Mouse (Mus musculus): ENCODE data around the gene Mettl7a3.
"Not testable (repeated sequence)": the region's sequence is repeated elsewhere in the genome, so short reads cannot be mapped to it uniquely, and the experiment has no call there.

Gene Mettl7a3

DNA sequence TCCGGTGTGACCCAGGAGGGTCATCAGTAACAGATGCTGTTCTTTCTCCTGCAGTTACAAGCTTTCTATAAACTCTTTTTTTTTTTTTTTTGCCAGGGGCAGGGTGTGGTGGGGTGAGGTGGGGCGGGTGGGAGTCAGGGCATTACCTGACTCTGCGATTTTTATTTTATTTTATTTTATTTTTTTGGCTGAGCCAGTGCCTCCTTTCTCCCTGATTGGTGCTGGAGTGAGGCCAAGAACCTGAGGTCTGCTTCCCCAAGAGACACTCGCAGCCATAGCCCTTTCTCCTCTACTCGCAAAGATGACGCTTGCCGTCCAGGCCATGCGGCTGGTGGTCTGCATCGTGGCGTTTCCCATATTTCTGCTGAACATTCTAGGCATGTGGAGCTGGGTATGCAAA is at the start of gene Mettl7a3:
Mettl7a3 (plus strand) TSS at position 301 of the 400 bp plus-strand sequence.
- ATAC-seq (ENCODE audit: low TSS enrichment) = no peak

DNA sequence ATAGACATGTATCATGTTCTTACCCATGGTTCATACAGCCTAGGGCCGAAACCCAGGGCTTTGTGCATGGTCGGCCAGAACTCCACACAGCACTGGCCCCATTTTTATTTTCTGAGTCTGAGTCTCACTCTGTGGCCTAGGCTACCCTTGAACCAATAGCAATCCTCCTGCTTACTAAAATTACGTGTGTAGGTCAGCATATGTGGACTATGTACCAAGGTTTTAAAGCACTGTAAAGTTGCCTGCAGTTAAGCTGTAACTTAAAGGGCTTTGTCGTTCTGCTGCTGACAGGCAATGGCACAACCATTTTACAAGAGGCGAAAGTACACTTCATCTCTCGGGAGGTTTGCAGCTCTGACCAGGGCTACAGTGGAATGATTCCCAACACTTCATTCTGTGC is 45.7 kb upstream of the Mettl7a3 start:
- ATAC-seq (ENCODE audit: low TSS enrichment) = no peak

DNA sequence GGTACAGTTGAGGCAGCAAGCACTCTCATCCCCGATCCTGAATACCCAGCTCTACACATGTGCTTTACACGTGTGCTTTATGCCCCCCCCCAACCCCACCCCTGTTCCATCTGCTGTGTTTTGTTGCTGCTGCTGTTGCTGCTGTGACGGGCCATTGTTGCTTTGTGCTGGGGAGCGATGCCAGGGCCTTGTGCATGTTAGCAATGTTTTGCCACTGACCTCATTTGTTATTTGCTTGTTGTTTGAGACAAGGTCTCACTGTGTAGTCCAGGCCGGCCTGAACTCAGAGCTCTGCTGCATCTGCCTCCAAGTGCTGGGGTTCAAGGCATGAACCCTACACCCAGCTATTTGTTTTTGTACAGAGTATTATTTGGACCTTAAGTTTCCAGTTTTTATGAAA is 43.9 kb upstream of the Mettl7a3 start:
- peak; percentile 38; the same call in 1 of the 2 replicates for ATAC-seq (ENCODE audit: low TSS enrichment)

DNA sequence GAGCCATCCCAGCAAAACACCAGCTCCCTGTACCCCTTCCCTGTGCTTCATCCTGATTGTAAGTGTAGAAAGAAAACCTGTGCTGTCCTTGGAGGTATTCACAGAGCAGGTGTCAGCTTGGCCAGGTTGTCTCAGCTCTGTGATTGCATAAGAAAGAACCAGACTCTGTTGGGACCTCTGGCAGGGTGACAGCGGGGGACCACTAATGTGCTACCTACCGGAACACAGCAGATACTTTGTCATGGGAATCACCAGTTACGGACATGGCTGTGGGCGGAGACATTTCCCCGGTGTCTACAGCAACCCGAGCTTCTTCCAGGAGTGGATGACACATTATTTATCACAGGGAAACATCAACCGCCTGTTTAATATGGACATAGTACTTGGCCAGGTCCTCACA is 42.4 kb upstream of the Mettl7a3 start:
- no peak for ATAC-seq (ENCODE audit: low TSS enrichment)

DNA sequence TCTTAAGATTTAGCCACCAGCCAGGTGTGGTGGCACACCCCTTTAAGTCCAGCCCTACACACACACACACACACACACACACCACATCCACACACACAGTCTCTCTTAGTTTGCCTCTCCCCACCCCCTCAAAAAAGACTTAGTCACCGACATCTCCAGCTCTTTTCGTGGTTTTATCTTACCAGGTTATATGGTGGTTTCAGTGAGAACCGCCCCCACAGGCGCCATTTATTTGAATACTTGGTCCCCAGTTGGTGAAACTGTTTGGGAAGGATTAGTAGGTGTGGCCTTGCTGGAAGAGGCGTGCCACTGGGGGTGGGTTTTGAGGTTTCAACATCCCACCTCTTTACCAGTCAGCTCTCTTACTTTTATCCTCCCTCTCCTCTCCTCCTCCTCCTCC is 36.9 kb upstream of the Mettl7a3 start:
- ATAC-seq (ENCODE audit: low TSS enrichment) = no peak

DNA sequence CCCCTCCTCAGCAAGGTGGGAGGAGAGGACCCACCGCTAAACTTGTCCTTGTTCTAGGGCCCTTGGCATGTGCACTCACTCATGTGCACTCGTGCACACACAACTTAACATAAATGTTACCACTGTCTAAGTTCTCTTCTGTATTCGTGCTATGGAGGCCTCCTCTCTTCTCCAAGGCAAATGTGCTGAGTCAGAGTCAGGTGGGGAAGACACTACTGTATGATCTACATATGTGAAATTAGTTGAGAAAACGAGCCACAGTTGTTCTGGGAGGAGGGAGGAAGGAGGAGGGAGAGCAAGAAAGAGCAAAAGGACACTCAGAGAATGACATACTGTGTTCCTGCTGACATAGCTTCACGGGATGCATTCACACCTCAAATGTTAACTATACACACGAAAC is 34.2 kb upstream of the Mettl7a3 start:
- no peak for ATAC-seq (ENCODE audit: low TSS enrichment)

DNA sequence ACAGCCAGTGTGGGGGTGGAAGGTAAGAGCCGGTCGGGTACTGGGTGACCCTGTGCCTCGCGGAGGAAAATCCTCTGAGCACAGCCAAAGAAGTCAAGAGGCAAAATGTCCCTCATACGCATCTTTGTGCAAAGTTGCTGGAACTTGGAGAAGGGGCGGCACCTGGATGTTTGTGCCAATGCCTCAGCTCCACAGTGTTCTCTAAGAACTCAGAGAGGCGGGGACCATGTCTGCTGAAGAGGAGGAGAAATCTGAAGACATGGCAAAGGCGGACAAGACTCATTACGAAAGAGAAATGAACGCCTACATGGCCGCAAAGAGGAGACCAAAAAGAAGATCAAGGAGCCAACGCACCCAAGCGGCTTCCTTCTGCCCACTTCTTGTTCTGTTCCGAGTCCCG is 33.2 kb upstream of the Mettl7a3 start:
- peak; percentile 35; the same call in 1 of the 2 replicates for ATAC-seq (ENCODE audit: low TSS enrichment)

DNA sequence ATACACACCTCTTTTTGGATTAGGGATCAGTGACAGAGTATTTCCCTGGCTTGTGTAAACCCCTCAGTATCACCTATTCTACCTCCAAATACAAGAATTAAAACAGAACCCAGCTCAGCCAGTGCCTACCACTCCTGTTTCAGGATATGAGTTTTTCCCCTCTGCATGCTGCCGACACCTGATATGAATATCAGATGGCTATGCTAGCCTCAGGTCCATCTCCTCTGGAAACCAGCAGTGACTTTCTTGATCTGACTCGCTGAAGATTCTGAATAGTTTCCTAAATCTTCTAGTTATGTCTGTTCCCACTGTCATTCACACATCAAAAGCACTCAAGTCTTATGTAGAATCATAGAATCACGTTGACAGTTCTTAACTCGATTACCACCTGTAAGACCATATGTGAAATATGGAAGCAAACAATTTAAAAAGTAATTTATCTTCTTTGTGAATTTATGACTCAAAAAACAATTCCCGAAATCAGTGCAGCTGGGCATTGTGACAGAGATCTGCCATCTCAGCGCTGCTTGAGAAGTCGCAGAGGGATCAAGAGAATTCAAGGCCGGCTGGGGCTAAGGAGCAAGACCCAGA is 31.2 kb upstream of the Mettl7a3 start:
- ATAC-seq (ENCODE audit: low TSS enrichment) = no peak

DNA sequence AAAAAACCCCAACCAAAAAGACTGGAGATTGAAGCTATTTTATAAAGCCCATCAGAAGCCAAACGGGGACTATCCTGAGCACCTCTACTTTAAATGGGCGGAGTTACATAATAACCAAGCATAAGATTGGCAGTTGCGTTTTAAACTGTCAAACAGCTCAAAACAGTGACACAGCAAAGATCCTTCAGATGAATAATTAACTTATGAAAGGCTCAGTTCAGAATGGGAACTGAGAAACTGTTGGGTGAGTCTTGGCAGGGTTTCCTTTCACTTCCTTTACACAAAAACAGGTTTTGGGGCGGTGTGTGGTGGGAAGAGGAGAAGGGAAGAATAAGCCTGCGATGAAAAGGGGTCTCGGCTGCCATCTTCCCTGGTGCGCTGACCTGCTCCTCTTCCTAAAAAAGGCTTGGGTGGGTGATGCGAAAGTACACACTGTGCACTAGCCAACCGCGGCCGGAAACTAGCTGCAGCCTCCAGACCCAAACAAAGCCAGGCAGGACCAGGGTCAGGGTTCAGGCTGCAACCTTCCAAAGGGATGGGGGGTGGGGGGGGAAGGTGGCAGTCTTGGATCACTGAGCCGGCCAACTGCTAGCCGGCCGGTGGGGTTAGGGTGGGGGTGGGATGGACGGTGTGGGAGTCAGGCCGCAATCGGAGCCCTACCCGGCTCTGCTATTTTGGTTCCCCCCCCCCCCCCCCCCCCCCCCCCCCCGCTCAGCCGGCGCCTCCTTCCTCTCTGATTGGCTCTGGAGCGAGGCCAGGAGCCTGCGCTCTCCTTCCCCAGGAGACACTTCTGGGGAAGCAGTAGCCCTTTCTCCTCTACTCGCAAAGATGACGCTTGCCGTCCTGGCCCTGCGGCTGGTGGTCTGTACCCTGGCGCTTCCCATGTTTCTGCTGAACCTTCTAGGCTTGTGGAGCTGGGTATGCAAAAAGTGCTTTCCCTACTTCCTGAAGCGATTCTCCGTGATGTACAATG is 30.4 kb upstream of the Mettl7a3 start, which contains the start of gene Mettl7a1:
Mettl7a1 (plus strand) TSS at position 122 of the 973 bp plus-strand sequence.
- ATAC-seq (ENCODE audit: low TSS enrichment) = peak; percentile 69

DNA sequence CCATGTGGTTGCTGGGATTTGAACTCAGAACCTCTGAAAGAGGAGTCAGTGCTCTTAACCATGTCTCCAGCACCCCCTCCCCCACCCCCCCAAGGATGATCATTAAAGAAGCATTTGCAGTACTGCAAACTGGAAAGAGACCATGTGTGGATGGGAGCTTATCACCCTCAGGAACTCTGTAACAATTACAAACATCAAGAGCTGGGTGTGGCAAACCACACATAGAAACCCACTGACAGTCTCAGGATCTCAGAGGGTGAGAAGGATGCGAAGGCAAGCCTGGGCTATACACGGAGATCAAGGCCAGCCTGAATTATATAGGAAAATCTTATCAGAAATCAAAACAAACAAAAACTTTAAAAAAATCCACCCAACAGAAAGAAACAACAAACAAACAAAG is 28.5 kb upstream of the Mettl7a3 start:
- ATAC-seq (ENCODE audit: low TSS enrichment) = no peak

DNA sequence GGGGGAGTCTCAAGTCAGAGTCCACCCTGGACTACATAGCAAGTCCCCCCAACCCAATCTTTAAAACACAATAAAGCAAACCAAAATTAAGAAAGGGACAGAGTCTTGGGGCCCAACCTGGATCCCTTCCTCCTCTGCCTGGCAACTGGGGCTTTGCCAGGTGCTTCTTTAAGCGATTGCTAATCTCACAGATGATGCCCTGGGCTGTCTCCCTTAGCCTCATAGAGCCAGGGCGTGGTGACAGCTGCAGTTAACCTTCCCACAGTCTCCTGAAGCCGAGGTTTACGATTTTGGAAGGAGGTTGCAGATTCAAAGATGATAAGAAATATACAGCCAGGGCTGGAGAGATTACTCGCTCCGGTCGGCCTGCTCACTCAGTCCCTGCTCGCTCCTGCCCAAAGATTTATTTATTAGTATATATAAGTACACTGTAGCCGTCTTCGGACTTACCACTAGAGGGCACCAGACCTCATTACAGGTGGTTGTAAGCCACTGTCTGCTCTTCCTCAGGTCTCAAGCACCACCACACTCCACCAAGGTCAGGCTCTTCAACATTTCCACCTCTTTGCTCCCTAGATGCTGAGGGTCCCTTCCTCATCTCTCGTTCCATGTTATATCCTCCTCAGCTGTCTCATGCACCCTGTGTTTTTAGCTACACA is 27.2 kb upstream of the Mettl7a3 start:
- not testable (repeated sequence) for ATAC-seq (ENCODE audit: low TSS enrichment)

DNA sequence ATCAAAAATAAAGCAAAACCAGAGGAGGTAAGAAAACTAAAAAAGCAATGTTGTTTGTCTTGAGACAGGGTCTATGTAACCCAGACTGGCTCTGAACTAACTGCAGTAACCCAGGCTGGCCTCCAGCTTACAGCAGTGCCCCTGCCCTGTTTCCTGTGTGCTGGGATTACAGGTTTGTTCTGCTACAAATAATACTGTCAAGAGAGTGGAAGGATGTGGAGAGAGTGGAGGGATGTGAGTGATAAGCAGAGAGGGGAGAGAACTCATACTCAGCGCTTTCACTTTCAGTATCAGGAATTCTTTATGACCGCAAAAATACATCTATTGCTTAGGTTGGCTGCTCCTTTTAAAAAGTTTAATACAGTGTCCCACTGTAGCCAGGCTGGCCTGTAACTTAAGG is 22.4 kb upstream of the Mettl7a3 start:
- ATAC-seq (ENCODE audit: low TSS enrichment) = no peak

DNA sequence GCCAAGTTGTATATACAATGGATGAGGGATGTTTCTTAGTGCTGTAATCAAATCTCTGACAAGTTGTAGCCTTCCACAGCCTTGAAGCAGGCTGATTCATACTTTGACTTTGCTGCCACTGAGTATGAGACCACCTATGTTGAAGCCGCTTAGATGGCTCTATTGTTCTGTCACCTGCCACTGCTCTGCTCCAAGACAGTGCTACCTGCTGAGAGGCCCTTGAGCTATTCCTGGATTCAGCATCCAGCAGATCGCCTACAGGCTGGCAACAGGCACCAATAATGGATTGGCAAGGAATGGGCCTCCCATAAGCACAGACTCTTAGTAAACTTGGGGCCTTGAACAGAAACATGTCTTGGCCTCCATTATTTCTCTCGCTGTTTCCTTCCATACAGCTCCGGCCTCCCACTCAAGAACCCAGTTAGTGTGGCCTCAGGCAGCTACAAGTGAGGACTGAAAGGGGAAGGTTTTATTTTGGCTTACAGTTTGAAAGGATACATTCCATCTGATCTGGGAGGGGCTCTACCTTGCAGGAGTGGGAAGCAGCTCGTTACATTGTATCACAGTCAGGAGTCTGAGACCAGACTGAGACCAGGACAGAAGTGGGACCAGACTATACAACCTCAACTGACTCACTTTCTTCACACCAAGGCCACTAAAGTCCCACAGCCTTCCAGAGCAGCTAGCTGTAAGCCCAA is 20.1 kb upstream of the Mettl7a3 start:
- no peak for ATAC-seq (ENCODE audit: low TSS enrichment)

DNA sequence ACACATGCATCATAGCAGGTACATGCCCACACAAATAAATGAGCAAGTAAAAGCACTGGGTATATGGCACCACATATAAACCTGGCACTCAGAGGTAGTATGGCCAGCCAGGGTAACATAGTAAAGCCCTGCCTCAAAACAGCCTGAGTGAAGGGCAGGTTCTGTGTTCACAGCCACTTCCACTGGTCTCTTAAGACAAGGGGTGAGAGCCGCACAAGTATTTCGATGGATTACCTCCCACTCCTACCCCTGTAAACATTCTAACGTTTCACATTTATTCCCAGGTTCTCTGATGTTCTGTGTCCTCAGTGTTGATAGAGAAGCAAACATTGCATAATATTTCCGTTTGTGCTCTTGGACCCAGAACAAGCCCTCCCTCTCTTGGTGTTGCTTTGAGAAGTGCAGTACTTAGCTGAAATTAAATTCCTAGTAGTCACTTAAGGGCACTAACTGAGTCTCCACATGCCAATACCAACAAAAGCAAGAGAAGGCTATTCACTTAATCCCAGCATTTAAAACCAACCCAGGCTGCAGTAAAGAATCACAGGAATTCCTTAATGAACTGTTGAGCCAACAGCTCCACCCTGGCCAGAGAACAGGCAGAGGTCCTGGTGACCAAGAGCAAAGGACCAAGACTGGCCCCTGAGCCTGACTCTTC is 16.6 kb upstream of the Mettl7a3 start:
- ATAC-seq (ENCODE audit: low TSS enrichment) = not testable (repeated sequence)

DNA sequence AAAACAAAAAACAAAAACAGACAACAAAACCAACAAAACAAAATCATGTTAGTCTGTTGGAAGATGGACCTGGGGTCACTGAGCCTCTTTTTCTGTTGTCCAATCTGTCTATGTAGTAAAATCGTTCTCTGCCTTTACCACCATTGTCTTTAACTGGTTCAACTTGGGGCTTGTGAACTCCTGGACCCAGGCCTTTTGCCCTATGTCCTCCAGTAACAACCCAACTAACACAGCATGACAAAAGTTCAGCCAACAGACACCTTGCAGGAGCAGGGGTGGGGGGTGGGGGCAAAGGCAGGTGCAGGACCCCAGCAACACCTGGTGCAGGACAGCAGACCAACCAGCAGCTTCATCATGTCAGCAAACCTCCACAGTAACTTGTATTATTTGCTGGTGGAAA is 14.8 kb upstream of the Mettl7a3 start:
- no peak for ATAC-seq (ENCODE audit: low TSS enrichment)

DNA sequence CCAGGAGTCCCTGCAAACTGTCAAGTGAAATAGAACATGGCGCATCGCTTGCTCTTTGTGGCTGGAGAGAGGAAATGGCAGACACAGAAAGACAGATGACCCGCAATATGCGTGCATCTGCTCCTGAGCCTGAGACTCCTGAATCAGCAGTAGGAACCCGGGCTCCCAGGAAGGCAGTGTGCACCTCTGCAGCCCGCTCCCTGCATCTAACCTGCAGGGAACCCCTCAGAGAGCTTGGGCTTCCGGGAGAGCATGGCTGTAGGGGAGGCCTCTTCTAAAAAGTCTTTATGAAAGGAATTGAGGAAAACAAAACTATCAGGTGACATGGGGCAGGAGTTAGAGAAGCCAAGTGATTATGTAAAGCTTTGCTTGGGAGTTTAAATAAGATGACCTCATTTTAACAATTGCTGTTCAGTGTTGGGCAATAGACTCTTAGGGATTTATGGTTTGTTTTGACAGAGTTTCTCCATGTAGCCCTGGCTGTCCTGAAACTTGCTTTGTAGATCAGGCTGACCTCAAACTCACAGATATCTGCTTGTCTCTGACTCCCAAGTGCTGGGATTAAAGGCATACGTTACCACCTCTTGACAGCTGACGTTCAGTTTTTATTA is 14.3 kb upstream of the Mettl7a3 start:
- ATAC-seq (ENCODE audit: low TSS enrichment) = no peak

DNA sequence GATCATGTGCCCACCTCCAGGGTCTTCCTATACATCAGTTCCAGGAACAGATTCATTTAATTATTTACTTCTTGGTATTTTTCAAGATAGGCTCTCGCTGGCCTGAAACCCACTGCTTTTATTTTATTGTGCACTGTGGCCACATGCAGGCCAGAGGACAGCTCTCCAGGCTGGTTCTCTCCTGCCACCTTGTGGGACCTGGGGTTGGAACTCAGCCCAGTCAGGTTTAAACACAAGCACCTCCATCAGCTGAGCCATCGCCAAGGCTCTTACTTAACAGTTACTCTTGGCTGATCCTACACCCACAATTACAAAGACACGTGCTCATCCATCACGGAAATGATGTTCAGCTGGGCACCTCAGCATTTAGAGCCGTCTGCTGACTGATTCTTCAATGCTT is 13.6 kb upstream of the Mettl7a3 start:
- no peak for ATAC-seq (ENCODE audit: low TSS enrichment)

DNA sequence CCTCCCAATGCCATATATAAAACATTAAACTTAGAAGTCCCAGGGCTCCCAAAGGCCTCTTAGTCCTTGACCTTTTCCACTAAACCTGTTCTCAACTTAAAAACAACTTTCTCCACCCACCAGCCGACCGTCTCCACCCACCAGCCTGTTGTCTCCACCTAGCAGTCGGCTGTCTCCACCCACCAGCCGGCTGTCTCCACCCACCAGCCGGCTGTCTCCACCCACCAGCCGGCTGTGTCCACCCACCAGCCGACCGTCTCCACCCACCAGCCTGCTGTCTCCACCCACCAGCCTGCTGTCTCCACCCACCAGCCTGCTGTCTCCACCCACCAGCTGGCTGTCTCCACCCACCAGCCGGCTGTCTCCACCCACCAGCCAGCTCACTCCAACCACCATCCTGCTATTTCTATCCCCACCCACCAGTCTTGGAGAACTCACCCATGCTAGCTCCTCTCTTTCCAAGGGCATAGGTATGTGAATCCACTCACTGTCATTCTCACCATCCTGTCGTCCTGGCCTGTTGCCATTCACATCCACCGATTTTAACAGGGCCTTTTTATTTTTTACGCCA is 10.6 kb upstream of the Mettl7a3 start:
- ATAC-seq (ENCODE audit: low TSS enrichment) = peak; percentile 55; the same call in 1 of the 2 replicates

DNA sequence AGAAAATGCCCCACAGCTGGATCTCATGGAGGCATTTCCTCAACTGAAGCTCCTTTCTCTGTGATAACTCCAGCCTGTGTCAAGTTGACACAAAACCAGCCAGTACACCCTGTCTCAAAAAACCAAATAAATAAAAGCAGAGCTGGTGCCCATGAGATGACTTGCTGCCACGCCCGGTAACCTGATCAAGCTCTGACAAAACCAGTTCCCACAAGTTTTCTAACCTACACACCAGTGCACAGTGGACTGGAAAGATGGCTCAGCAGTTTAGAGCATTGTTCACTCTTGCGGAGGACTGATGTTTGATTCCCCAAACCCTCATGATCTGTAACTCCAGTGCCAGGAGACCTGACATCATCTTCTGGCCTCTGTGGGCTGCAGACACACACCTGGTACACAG is 9.5 kb upstream of the Mettl7a3 start:
- no peak for ATAC-seq (ENCODE audit: low TSS enrichment)

DNA sequence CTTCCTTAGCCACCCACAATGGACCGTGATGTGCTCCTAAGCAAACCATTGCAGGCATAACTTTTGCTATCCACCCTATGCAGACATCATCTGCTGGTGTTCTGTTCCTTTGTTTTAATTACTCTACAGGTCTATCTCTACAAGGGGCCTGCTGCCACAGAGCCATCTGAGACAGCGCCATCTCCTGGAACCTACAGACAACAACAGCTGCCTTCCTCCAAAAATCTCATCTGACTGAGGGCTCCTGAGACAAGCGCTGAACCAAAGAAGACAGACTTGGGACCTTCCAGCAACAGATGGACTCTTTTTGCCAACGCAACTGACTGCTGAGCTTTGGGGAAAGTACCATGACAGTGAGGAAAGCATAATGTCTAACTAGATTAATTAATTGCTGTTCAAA is 6.6 kb upstream of the Mettl7a3 start:
- not testable (repeated sequence) for ATAC-seq (ENCODE audit: low TSS enrichment)

DNA sequence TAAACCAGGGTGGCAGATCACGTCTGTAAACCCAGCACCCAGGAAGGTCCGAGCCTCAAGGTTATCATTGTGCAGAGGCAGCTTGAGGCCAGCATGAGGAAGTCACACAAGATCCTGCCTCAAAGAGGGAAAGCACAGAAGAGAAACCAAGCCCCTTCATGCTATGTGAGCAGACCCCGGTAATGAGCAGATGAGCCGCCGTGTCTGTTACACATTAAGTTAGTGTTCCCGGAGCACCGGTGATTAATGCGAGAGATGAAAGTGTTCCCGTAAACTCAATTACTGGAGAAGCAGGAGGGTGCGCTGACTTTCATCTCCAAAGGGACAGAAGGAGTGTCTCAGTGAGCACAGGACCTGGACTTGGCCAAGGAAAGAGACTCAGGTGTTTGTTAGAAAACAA is 5.4 kb upstream of the Mettl7a3 start:
- ATAC-seq (ENCODE audit: low TSS enrichment) = not testable (repeated sequence)
